Mouse (Mus musculus) neural tube, embryonic 11.5 days (tissue): ENCODE results near the gene Zfp800. TPM values are rescaled to one million over a fixed set of nuclear protein-coding genes. Genes with fewer than 3 reads are reported as not detected.
A peak's percentile ranks its signal among the peaks of the same experiment; 100 is the strongest.

ENCODE experiments used
- ATAC-seq: fragments of 200-750 bp; cut with Nextera tagmentation; 2 replicates; pipeline ENCODE4 v1.8.0; 2017; ENCODE audit warnings: moderate number of reproducible peaks, mild to moderate bottlenecking, moderate TSS enrichment, moderate library complexity; ENCODE audit not compliant: insufficient read depth, low FRiP score, low TSS enrichment
- DNase-seq: peaks from one replicate; pipeline ENCODE4 v3.0.0-alpha.2; 2015; ENCODE audit warnings: low spot score
- H3K27ac ChIP-seq: fragments of 300-500 bp; sonication (generic); 2 replicates; pipeline ENCODE4 v1.5.1; 2014; ENCODE audit warnings: low read depth, mild to moderate bottlenecking, low read length
- H3K27me3 ChIP-seq: fragments of 300-500 bp; sonication (generic); 2 replicates; pipeline ENCODE4 v1.6.1; 2014; ENCODE audit warnings: mild to moderate bottlenecking, low read length, mixed read lengths; ENCODE audit not compliant: control insufficient read depth, insufficient read depth
- H3K36me3 ChIP-seq: fragments of 300-500 bp; sonication (generic); 2 replicates; pipeline ENCODE4 v1.6.1; 2014; ENCODE audit warnings: mild to moderate bottlenecking, low read length, moderate library complexity, mixed read lengths; ENCODE audit not compliant: control insufficient read depth, insufficient read depth
- H3K4me1 ChIP-seq: fragments of 300-500 bp; sonication (generic); 2 replicates; pipeline ENCODE4 v1.6.1; 2014; ENCODE audit warnings: low read length, mixed read lengths; ENCODE audit not compliant: control insufficient read depth, insufficient read depth
- H3K4me2 ChIP-seq: fragments of 300-500 bp; sonication (generic); 2 replicates; pipeline ENCODE4 v1.6.1; 2014; ENCODE audit warnings: low read depth, mild to moderate bottlenecking, moderate library complexity
- H3K4me3 ChIP-seq: fragments of 300-500 bp; sonication (generic); 2 replicates; pipeline ENCODE4 v1.5.1; 2014; ENCODE audit warnings: low read depth, low read length
- H3K9ac ChIP-seq: fragments of 300-500 bp; sonication (generic); 2 replicates; pipeline ENCODE4 v1.6.1; 2014; ENCODE audit warnings: mild to moderate bottlenecking, low read length
- H3K9me3 ChIP-seq: fragments of 300-500 bp; sonication (generic); 2 replicates; pipeline ENCODE4 v1.6.1; 2016; ENCODE audit warnings: low read length; ENCODE audit not compliant: control insufficient read depth
- WGBS: fragments of 180-500 bp; shearing (Covaris S2); extraction: QIAGEN DNeasy Blood & Tissue Kit; methylation state at CpG from one replicate; pipeline ENCODE4 v1.1.7; 2014; 5-methylcytosine and 5-hydroxymethylcytosine counted together
- polyA plus RNA-seq: library from polyadenylated mRNA; unstranded; fragments of >200 nt; fragmentation: Nextera tagmentation; extraction: Ambion mirVana; gene quantifications from 2 replicates; pipeline ENCODE4 v1.2.1, GENCODE M21; 2014

Gene Zfp800
- polyA plus RNA-seq, 1 experiment from 2014 or later = 23.2 TPM

- ATAC-seq = no peak
- no peak for DNase-seq
- WGBS = 91% methylated on average over 8 of the region's 8 CpGs
- H3K4me3 ChIP-seq = no peak overlapping the region
- H3K27me3 ChIP-seq = no peaks in the 10 kb centered on the region
- no peak overlapping the region for H3K27ac ChIP-seq
- H3K36me3 ChIP-seq = no peaks in the 10 kb centered on the region
- no peak overlapping the region for H3K4me2 ChIP-seq
- H3K9ac ChIP-seq = no peak overlapping the region
- H3K9me3 ChIP-seq = no peaks in the 10 kb centered on the region
- no peaks in the 10 kb centered on the region for H3K4me1 ChIP-seq
Observed at GRCm38 (mm10) chr6:28218386-28218785, 179.4 kb downstream of the Zfp800 start.

GRCm38 (mm10) chr6:28215268-28215954 lies 182.4 kb downstream of the Zfp800 start:
- Histone ChIP-seq H3K4me1 (no peaks in the 10 kb centered on the region), H3K36me3 (no peaks in the 10 kb centered on the region), H3K27me3 (no peaks in the 10 kb centered on the region), H3K27ac (peak overlapping the region; percentile 34; the same call in 1 of the 2 replicates), H3K4me2 (peak overlapping the region; percentile 76), H3K9ac (peak overlapping the region; percentile 75), H3K9me3 (no peaks in the 10 kb centered on the region), H3K4me3 (peak overlapping the region; percentile 49)
- DNase-seq (peak; percentile 87), ATAC-seq (peak; percentile 90)
- under 1% methylated on average over 71 of the region's 87 CpGs for whole genome bisulfite sequencing

GRCm38 (mm10) chr6:28214658-28215267 lies 183.0 kb downstream of the Zfp800 start:
- peak overlapping the region; percentile 49 for H3K4me3 ChIP-seq
- peak overlapping the region; percentile 34; the same call in 1 of the 2 replicates for H3K27ac ChIP-seq

GRCm38 (mm10) chr6:28203454-28203853 lies 194.4 kb downstream of the Zfp800 start:
- H3K36me3 ChIP-seq = no peaks in the 10 kb centered on the region
- 59% methylated on average over 4 of the region's 4 CpGs for WGBS
- H3K27me3 ChIP-seq = no peaks in the 10 kb centered on the region
- no peaks in the 10 kb centered on the region for H3K4me1 ChIP-seq
- no peak overlapping the region for H3K9ac ChIP-seq
- H3K4me3 ChIP-seq = no peak overlapping the region
- ATAC-seq (no peak), DNase-seq (no peak)
- H3K9me3 ChIP-seq = no peaks in the 10 kb centered on the region
- no peak overlapping the region for H3K4me2 ChIP-seq
- H3K27ac ChIP-seq = no peak overlapping the region

More at GRCm38 (mm10) chr6:28214658-28215267, 183.0 kb downstream of the Zfp800 start:
- peak overlapping the region; percentile 75 for H3K9ac ChIP-seq
- H3K9me3 ChIP-seq = no peaks in the 10 kb centered on the region
- no peaks in the 10 kb centered on the region for H3K27me3 ChIP-seq
- H3K4me2 ChIP-seq = peak overlapping the region; percentile 76
- no peaks in the 10 kb centered on the region for H3K36me3 ChIP-seq
- no peak for DNase-seq
- H3K4me1 ChIP-seq = no peaks in the 10 kb centered on the region
- 36% methylated on average over 13 of the region's 13 CpGs for WGBS
- peak; percentile 33 for ATAC-seq

- 60% methylated on average over 6 of the region's 6 CpGs for WGBS
- no peak overlapping the region for H3K4me3 ChIP-seq
- ATAC-seq (no peak), DNase-seq (no peak)
- no peak overlapping the region for H3K9ac ChIP-seq
- no peaks in the 10 kb centered on the region for H3K4me1 ChIP-seq
- H3K9me3 ChIP-seq = no peaks in the 10 kb centered on the region
- H3K4me2 ChIP-seq = no peak overlapping the region
- H3K27me3 ChIP-seq = no peaks in the 10 kb centered on the region
- no peaks in the 10 kb centered on the region for H3K36me3 ChIP-seq
- no peak overlapping the region for H3K27ac ChIP-seq
Observed at GRCm38 (mm10) chr6:28202833-28203232, 195.0 kb downstream of the Zfp800 start.

- no peaks in the 10 kb centered on the region for H3K4me1 ChIP-seq
- 74% methylated on average over 2 of the region's 2 CpGs for WGBS
- no peaks in the 10 kb centered on the region for H3K9me3 ChIP-seq
- no peak overlapping the region for H3K4me3 ChIP-seq
- ATAC-seq (no peak), DNase-seq (no peak)
- no peak overlapping the region for H3K4me2 ChIP-seq
- H3K27me3 ChIP-seq = no peaks in the 10 kb centered on the region
- no peak overlapping the region for H3K27ac ChIP-seq
- H3K36me3 ChIP-seq = no peaks in the 10 kb centered on the region
- no peak overlapping the region for H3K9ac ChIP-seq
Observed at GRCm38 (mm10) chr6:28193901-28194300, 203.9 kb downstream of the Zfp800 start.

- Histone ChIP-seq H3K27ac (no peak overlapping the region), H3K36me3 (no peaks in the 10 kb centered on the region), H3K4me3 (no peak overlapping the region), H3K9me3 (no peaks in the 10 kb centered on the region), H3K27me3 (no peaks in the 10 kb centered on the region), H3K9ac (no peak overlapping the region), H3K4me1 (no peaks in the 10 kb centered on the region), H3K4me2 (no peak overlapping the region)
- ATAC-seq (no peak), DNase-seq (no peak)
- WGBS = 94% methylated on average over 2 of the region's 2 CpGs
Observed at GRCm38 (mm10) chr6:28191935-28192334, 205.9 kb downstream of the Zfp800 start.
